Mouse (Mus musculus): ENCODE measurements around the gene Gm37240. TPM values are rescaled to one million over a fixed set of nuclear protein-coding genes. Genes with fewer than 3 reads are reported as not detected.

Gm37240 gene
- polyA plus RNA-seq, 1 experiment, result 0.77 TPM

- TF ChIP-seq POLR2A (IDR thresholded peaks at IDR 0.05; ENCODE audit: borderline replicate concordance, insufficient read depth, low read length) (no peak), CTCF (IDR thresholded peaks at IDR 0.05; ENCODE audit: borderline replicate concordance, insufficient read depth, low read depth, low read length) (no peak)
- WGBS, result 51% methylated on average over 9 of the region's 9 CpGs
- Histone ChIP-seq H3K4me1 (ENCODE audit: control insufficient read depth, insufficient read depth, low read length) (no peaks in the 10 kb centered on the region), H3K27me3 (ENCODE audit: control insufficient read depth, insufficient read depth, low read length) (no peaks in the 10 kb centered on the region), H3K4me3 (replicated peaks; ENCODE audit: insufficient read depth, low read depth, low read length) (no peak overlapping the region), H3K27ac (ENCODE audit: insufficient read depth, low read length) (no peak overlapping the region)
- DNase-seq, result no peak
Observed at GRCm38 (mm10) chr3:85421403-85421802, 465.9 kb downstream of the Gm37240 start.

GRCm38 (mm10) chr3:85417663-85418062 is 469.7 kb downstream of the Gm37240 start:
- DNase-seq, result no peak
- WGBS, result 88% methylated on average over 4 of the region's 4 CpGs

GRCm38 (mm10) chr3:85398841-85399240 is 488.5 kb downstream of the Gm37240 start:
- Histone ChIP-seq H3K4me3 (replicated peaks; ENCODE audit: insufficient read depth, low read depth, low read length) (no peak overlapping the region), H3K4me1 (ENCODE audit: control insufficient read depth, insufficient read depth, low read length) (peaks cover 19% of the 10 kb centered on the region; the same call in 1 of the 2 replicates), H3K27ac (ENCODE audit: insufficient read depth, low read length) (peak overlapping the region; percentile 90), H3K27me3 (ENCODE audit: control insufficient read depth, insufficient read depth, low read length) (no peaks in the 10 kb centered on the region)
- no peak for DNase-seq
- no peak for TF ChIP-seq CTCF (IDR thresholded peaks at IDR 0.05; ENCODE audit: borderline replicate concordance, insufficient read depth, low read depth, low read length)
- TF ChIP-seq POLR2A (IDR thresholded peaks at IDR 0.05; ENCODE audit: borderline replicate concordance, insufficient read depth, low read length), result no peak

More at GRCm38 (mm10) chr3:85417663-85418062, 469.7 kb downstream of the Gm37240 start:
- Histone ChIP-seq H3K4me1 (ENCODE audit: control insufficient read depth, insufficient read depth, low read length) (no peaks in the 10 kb centered on the region), H3K4me3 (replicated peaks; ENCODE audit: insufficient read depth, low read depth, low read length) (no peak overlapping the region), H3K27ac (ENCODE audit: insufficient read depth, low read length) (no peak overlapping the region), H3K27me3 (ENCODE audit: control insufficient read depth, insufficient read depth, low read length) (no peaks in the 10 kb centered on the region)
- TF ChIP-seq POLR2A (IDR thresholded peaks at IDR 0.05; ENCODE audit: borderline replicate concordance, insufficient read depth, low read length) (no peak), CTCF (IDR thresholded peaks at IDR 0.05; ENCODE audit: borderline replicate concordance, insufficient read depth, low read depth, low read length) (no peak)

DNA sequence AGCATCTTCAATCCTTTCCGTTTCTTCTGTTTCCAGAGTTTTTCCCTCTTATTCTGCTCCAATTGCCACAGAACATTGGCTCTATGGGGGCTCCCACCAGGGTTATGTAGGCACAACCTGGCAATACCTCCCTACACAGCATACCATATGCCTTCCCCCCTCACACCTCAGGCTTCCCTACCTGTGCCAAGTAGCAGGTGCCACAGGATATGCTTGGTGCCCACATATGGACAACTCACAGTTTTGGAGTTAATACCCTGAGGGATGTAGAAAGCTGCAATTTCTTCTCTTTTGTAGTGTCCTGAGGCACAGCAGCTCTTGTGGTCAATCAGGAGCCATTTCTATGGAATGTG is 488.9 kb downstream of the Gm37240 start:
- Histone ChIP-seq H3K4me3 (replicated peaks; ENCODE audit: insufficient read depth, low read depth, low read length) (no peak overlapping the region), H3K27me3 (ENCODE audit: control insufficient read depth, insufficient read depth, low read length) (no peaks in the 10 kb centered on the region), H3K27ac (ENCODE audit: insufficient read depth, low read length) (peak overlapping the region; percentile 97), H3K4me1 (ENCODE audit: control insufficient read depth, insufficient read depth, low read length) (peaks cover 20% of the 10 kb centered on the region; the same call in 1 of the 2 replicates)
- DNase-seq, result peak; percentile 84 to 96
- WGBS, result 7% methylated on average over 1 of the region's 1 CpGs
- TF ChIP-seq CTCF (IDR thresholded peaks at IDR 0.05; ENCODE audit: borderline replicate concordance, insufficient read depth, low read depth, low read length) (no peak), POLR2A (IDR thresholded peaks at IDR 0.05; ENCODE audit: borderline replicate concordance, insufficient read depth, low read length) (no peak)

DNA sequence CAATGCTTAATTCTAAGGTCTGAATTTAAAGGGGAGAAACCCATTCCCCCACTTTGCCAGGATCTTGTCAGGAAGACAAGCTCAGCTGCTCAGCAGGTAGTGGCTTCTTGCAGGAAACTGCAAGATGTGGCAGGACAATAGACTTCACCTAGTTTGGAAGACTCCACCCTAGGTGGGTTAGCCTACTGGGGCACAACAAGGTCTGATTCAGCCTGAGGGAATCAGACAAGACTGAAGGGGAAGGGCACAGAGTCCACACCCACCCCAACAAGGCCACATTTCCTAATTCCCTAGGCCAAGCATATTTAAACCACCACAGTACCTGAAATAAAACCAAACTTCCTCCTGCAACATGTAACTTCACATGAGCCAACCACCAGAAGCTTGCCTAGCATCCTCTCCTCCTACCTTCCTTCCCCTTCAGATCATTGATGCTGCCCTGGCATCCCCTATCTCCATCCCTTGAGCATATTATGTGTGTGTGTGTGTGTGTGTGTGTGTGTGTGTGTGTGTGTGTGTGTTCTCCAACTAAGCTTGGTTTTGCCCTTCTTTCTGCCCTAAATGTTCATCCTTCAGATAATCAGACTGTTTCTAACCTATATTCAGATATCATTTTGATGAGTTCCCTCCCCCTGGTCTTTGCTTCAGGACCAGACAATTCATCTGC is 489.4 kb downstream of the Gm37240 start:
- TF ChIP-seq POLR2A (IDR thresholded peaks at IDR 0.05; ENCODE audit: borderline replicate concordance, insufficient read depth, low read length) (no peak), CTCF (IDR thresholded peaks at IDR 0.05; ENCODE audit: borderline replicate concordance, insufficient read depth, low read depth, low read length) (no peak)
- DNase-seq, result peak in 1 of 2 experiments; percentile 48
- Histone ChIP-seq H3K27me3 (ENCODE audit: control insufficient read depth, insufficient read depth, low read length) (no peaks in the 10 kb centered on the region), H3K4me3 (replicated peaks; ENCODE audit: insufficient read depth, low read depth, low read length) (no peak overlapping the region), H3K4me1 (ENCODE audit: control insufficient read depth, insufficient read depth, low read length) (peaks cover 23% of the 10 kb centered on the region; the same call in 1 of the 2 replicates), H3K27ac (ENCODE audit: insufficient read depth, low read length) (peak overlapping the region; percentile 97)

GRCm38 (mm10) chr3:85393395-85393794 is 493.9 kb downstream of the Gm37240 start:
- peaks cover 18% of the 10 kb centered on the region for H3K4me1 ChIP-seq (ENCODE audit: control insufficient read depth, insufficient read depth, low read length)
- H3K27me3 ChIP-seq (ENCODE audit: control insufficient read depth, insufficient read depth, low read length), result no peaks in the 10 kb centered on the region
- DNase-seq, result peak; percentile 87 to 94
- peak overlapping the region; percentile 58 for H3K27ac ChIP-seq (ENCODE audit: insufficient read depth, low read length)
- no peak for TF ChIP-seq CTCF (IDR thresholded peaks at IDR 0.05; ENCODE audit: borderline replicate concordance, insufficient read depth, low read depth, low read length)
- H3K4me3 ChIP-seq (replicated peaks; ENCODE audit: insufficient read depth, low read depth, low read length), result no peak overlapping the region
- 12% methylated on average over 3 of the region's 3 CpGs for WGBS

GRCm38 (mm10) chr3:85391756-85392155 is 495.6 kb downstream of the Gm37240 start:
- TF ChIP-seq CTCF (IDR thresholded peaks at IDR 0.05; ENCODE audit: borderline replicate concordance, insufficient read depth, low read depth, low read length) (no peak), POLR2A (IDR thresholded peaks at IDR 0.05; ENCODE audit: borderline replicate concordance, insufficient read depth, low read length) (no peak)
- DNase-seq, result no peak
- 94% methylated on average over 6 of the region's 6 CpGs for WGBS
- H3K27me3 ChIP-seq (ENCODE audit: control insufficient read depth, insufficient read depth, low read length), result no peaks in the 10 kb centered on the region
- H3K4me1 ChIP-seq (ENCODE audit: control insufficient read depth, insufficient read depth, low read length), result peaks cover 9% of the 10 kb centered on the region
- H3K4me3 ChIP-seq (replicated peaks; ENCODE audit: insufficient read depth, low read depth, low read length), result no peak overlapping the region
- no peak overlapping the region for H3K27ac ChIP-seq (ENCODE audit: insufficient read depth, low read length)

DNA sequence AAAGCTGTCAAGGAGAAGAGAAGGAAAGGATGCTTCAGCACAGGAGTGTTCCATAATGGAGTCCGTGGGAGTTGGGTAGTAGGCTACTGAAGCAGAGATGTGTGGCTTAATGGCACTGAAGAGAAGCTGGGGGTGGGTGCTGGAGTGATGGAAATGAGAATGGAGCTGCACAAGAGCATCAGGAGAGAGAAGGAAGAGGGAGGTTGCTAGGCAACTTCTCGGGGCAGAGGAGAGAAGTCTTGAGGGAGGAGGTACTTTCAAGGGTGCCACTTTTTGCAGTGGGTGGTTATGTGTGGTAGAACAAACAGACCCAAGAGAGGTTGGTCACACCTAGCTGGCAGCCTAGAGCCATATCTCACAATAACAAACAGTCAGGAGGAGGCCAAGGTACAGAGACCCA is 496.2 kb downstream of the Gm37240 start:
- Histone ChIP-seq H3K27ac (ENCODE audit: insufficient read depth, low read length) (no peak overlapping the region), H3K27me3 (ENCODE audit: control insufficient read depth, insufficient read depth, low read length) (no peaks in the 10 kb centered on the region), H3K4me1 (ENCODE audit: control insufficient read depth, insufficient read depth, low read length) (peaks cover 9% of the 10 kb centered on the region), H3K4me3 (replicated peaks; ENCODE audit: insufficient read depth, low read depth, low read length) (no peak overlapping the region)
- DNase-seq, result no peak
- 89% methylated on average over 2 of the region's 2 CpGs for whole genome bisulfite sequencing
- TF ChIP-seq CTCF (IDR thresholded peaks at IDR 0.05; ENCODE audit: borderline replicate concordance, insufficient read depth, low read depth, low read length) (no peak), POLR2A (IDR thresholded peaks at IDR 0.05; ENCODE audit: borderline replicate concordance, insufficient read depth, low read length) (no peak)
